Mouse (Mus musculus) heart, postnatal 10 days (tissue): ENCODE results near the gene Lhb. TPM values are rescaled to one million over a fixed set of nuclear protein-coding genes. Genes with fewer than 3 reads are reported as not detected.

Source experiments
- DNase-seq, 2 experiments: peaks; one replicate each; pipeline ENCODE4 v3.0.0; 2021
- intact Hi-C: fragments of 180-260 bp; cut with DNase I; formaldehyde crosslinking; loops from one replicate; pipeline ENCODE4 v1.15.1; 2025
- microRNA-seq, 2 experiments: library from miRNA; unstranded; fragments of <30 nt; microRNA quantifications; one replicate each; pipeline ENCODE4 v1.2.0; 2022
- total RNA-seq, 2 experiments: library from RNA; stranded (reverse); gene quantifications; 2 replicates each; pipeline ENCODE4 v1.2.3; 2021

The Lhb gene
- total RNA-seq, 2 experiments from 2014 or later = not detected

- intact Hi-C loops = loop anchor here (2.0 kb wide), 1 partner anchor 56 kb away; no protein-coding TSS in a partner anchor
- peak; percentile 96 to 97 for DNase-seq
Observed at GRCm38 (mm10) chr7:45466283-45467089, 45.9 kb downstream of the Lhb start, which contains the start of gene Bax. Gene Bax (minus strand): TSS chr7:45466898.

GRCm38 (mm10) chr7:45467090-45467670, 46.6 kb downstream of the Lhb start:
- intact Hi-C loops = loop anchor here (2.0 kb wide), 1 partner anchor 56 kb away; no protein-coding TSS in a partner anchor
- no peak for DNase-seq

GRCm38 (mm10) chr7:45470869-45471268, 50.2 kb downstream of the Lhb start:
- DNase-seq = peak; percentile 75 to 85
- intact Hi-C loops = loop anchor here (1.0 kb wide), 1 partner anchor 91 kb away; no protein-coding TSS in a partner anchor

Small RNAs within 50 kb of the gene (microRNA-seq; reads per million reads assigned to microRNA genes)
- gene Gm22133 = 0 reads per million in 2 experiments

Other genes with a start within 250 kb of the Lhb start
- gene Gfy, start 241.3 kb upstream of the Lhb start, total RNA-seq = not detected
- not detected for gene Pth2, start 239.8 kb upstream of the Lhb start, total RNA-seq
- not detected for gene Ccdc155, start 215.9 kb upstream of the Lhb start, total RNA-seq
- not detected for gene Dkkl1, start 208.7 kb upstream of the Lhb start, total RNA-seq
- gene Tead2, start 205.1 kb upstream of the Lhb start, total RNA-seq = 10 to 100 TPM; 27.5 to 32.3 TPM
- gene Cd37, start 181.7 kb upstream of the Lhb start, total RNA-seq = 1 to 10 TPM; 3.0 to 4.0 TPM
- gene Slc6a16, start 179.7 kb upstream of the Lhb start, total RNA-seq = not detected
- gene Slc6a21, start 143.3 kb upstream of the Lhb start, total RNA-seq = not detected
- gene Trpm4, start 87.0 kb upstream of the Lhb start, total RNA-seq = 10 to 100 TPM; 21.0 to 26.1 TPM
- 100 to 1,000 TPM; 320 to 351 TPM for gene Hrc, start 85.5 kb upstream of the Lhb start, total RNA-seq
- under 1 TPM; 0.22 to 0.31 TPM for gene Ppfia3, start 53.8 kb upstream of the Lhb start, total RNA-seq
- gene Lin7b, start 50.2 kb upstream of the Lhb start, total RNA-seq = 1 to 10 TPM in 1 of 2 experiments, under 1 TPM in 1; 0.97 to 1.1 TPM
- 100 to 1,000 TPM; 146 to 161 TPM for gene Snrnp70, start 25.1 kb upstream of the Lhb start, total RNA-seq
- under 1 TPM; 0.41 to 0.79 TPM for gene Kcna7, start 15.2 kb upstream of the Lhb start, total RNA-seq
- gene Ntf5, start 7.1 kb upstream of the Lhb start, total RNA-seq = under 1 TPM; 0.22 to 0.26 TPM
- gene Gys1, start 14.0 kb downstream of the Lhb start, total RNA-seq = 10 to 100 TPM; 74.6 to 79.0 TPM
- 10 to 100 TPM; 30.4 to 30.7 TPM for gene Ruvbl2, start 17.3 kb downstream of the Lhb start, total RNA-seq
- gene Ftl1, start 39.1 kb downstream of the Lhb start, total RNA-seq = 100 to 1,000 TPM; 232 to 268 TPM
- 10 to 100 TPM; 44.5 to 45.8 TPM for gene Bax, start 46.1 kb downstream of the Lhb start, total RNA-seq
- not detected for gene Tulp2, start 61.1 kb downstream of the Lhb start, total RNA-seq
- gene Gm45808, start 66.0 kb downstream of the Lhb start, total RNA-seq = 1 to 10 TPM; 2.2 to 2.5 TPM
- 1 to 10 TPM; 4.7 to 6.0 TPM for gene Dhdh, start 68.0 kb downstream of the Lhb start, total RNA-seq
- gene Nucb1, start 89.6 kb downstream of the Lhb start, total RNA-seq = 100 to 1,000 TPM; 144 to 151 TPM
- gene Ppp1r15a, start 105.4 kb downstream of the Lhb start, total RNA-seq = 10 to 100 TPM; 24.5 to 45.4 TPM
- gene Plekha4, start 105.5 kb downstream of the Lhb start, total RNA-seq = 1 to 10 TPM; 4.1 to 5.6 TPM
- gene Hsd17b14, start 134.1 kb downstream of the Lhb start, total RNA-seq = under 1 TPM; 0.25 to 0.34 TPM
- gene Bcat2, start 149.3 kb downstream of the Lhb start, total RNA-seq = 10 to 100 TPM; 54.7 to 54.9 TPM
- not detected for gene Fgf21, start 194.7 kb downstream of the Lhb start, total RNA-seq
- gene Fut1, start 196.5 kb downstream of the Lhb start, total RNA-seq = not detected
- under 1 TPM; 0.22 to 0.65 TPM for gene Izumo1, start 201.0 kb downstream of the Lhb start, total RNA-seq
- gene Rasip1, start 206.7 kb downstream of the Lhb start, total RNA-seq = 10 to 100 TPM; 51.9 to 52.4 TPM
- 1 to 10 TPM; 7.5 to 8.5 TPM for gene Mamstr, start 219.2 kb downstream of the Lhb start, total RNA-seq
- under 1 TPM in 1 of 2 experiments, not detected in 1; 0.38 TPM for gene Fut2, start 245.6 kb downstream of the Lhb start, total RNA-seq